Mouse (Mus musculus): Measurements from ENCODE around the gene Eif4g1. TPM values are rescaled to one million over a fixed set of nuclear protein-coding genes. Genes with fewer than 3 reads are reported as not detected.

Gene Eif4g1
- total and polyA plus RNA-seq, 2 experiments from 2014 or later = 74.6 to 296 TPM

GRCm38 (mm10) chr16:20672965-20673705 is 5.0 kb downstream of the Eif4g1 start:
- H3K9ac ChIP-seq (replicated peaks; ENCODE audit: low read depth, low read length) = peak overlapping the region; percentile 98
- peak overlapping the region; percentile 79 for H3K4me2 ChIP-seq (ENCODE audit: low read depth, low read length)
- TF ChIP-seq EP300 (IDR thresholded peaks at IDR 0.05; ENCODE audit: low read depth) = no peak
- TF ChIP-seq CTCF (IDR thresholded peaks at IDR 0.05; ENCODE audit: low read depth) = no peak
- ATAC-seq (ENCODE audit: insufficient read depth, low read depth) (peak; percentile 77), DNase-seq (ENCODE audit: low spot score) (peak; percentile 49)
- H3K36me3 ChIP-seq (replicated peaks; ENCODE audit: control insufficient read depth, insufficient read depth, low read length) = peaks cover 36% of the 10 kb centered on the region
- peak overlapping the region; percentile 98 for H3K4me3 ChIP-seq (ENCODE audit: low read depth, low read length)
- peaks cover 25% of the 10 kb centered on the region for H3K4me1 ChIP-seq (ENCODE audit: control insufficient read depth, insufficient read depth)
- peak overlapping the region; percentile 97 for H3K27ac ChIP-seq (ENCODE audit: low read depth)
- under 1% methylated on average over 34 of the region's 78 CpGs for WGBS
- no peaks in the 10 kb centered on the region for H3K27me3 ChIP-seq (ENCODE audit: control insufficient read depth, insufficient read depth, low read length)
- H3K9me3 ChIP-seq (replicated peaks; ENCODE audit: control insufficient read depth, low read length) = no peaks in the 10 kb centered on the region

DNA sequence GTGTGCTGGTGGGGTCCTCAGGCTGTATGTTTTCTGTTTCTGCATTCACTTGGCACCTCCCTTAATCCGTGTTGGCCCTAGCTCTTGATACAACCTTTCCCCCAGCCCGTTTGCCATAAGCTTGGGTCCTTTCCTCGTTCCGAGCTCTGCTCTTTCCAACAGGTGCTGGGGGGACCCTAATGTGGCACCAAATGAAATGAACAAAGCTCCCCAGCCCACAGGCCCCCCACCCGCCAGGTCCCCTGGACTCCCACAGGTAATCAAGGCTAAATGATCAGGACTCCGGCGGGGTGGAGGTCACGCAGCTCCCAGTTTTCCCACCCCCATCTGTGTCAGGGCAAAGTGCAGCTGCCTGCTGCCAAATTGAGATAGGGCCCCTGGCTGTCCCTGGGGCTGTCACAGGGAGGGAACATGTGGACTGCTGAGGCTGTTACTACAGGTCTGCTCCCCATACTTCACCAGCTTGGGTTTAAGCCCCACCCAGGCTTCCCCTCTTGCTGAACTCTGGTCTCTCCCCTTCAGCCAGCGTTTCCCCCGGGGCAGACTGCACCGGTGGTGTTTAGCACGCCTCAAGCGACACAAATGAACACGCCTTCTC is 5.7 kb downstream of the Eif4g1 start:
- H3K36me3 ChIP-seq (replicated peaks; ENCODE audit: control insufficient read depth, insufficient read depth, low read length) = peaks cover 42% of the 10 kb centered on the region
- ATAC-seq (ENCODE audit: insufficient read depth, low read depth) = no peak
- no peaks in the 10 kb centered on the region for H3K27me3 ChIP-seq (ENCODE audit: control insufficient read depth, insufficient read depth, low read length)
- H3K9ac ChIP-seq (replicated peaks; ENCODE audit: low read depth, low read length) = peak overlapping the region; percentile 98
- H3K27ac ChIP-seq (ENCODE audit: low read depth) = peak overlapping the region; percentile 97
- 3% methylated on average over 14 of the region's 14 CpGs for WGBS
- peaks cover 26% of the 10 kb centered on the region for H3K4me1 ChIP-seq (ENCODE audit: control insufficient read depth, insufficient read depth)
- TF ChIP-seq CTCF (IDR thresholded peaks at IDR 0.05; ENCODE audit: low read depth) = no peak
- TF ChIP-seq EP300 (IDR thresholded peaks at IDR 0.05; ENCODE audit: low read depth) = no peak
- peak overlapping the region; percentile 79 for H3K4me2 ChIP-seq (ENCODE audit: low read depth, low read length)
- no peaks in the 10 kb centered on the region for H3K9me3 ChIP-seq (replicated peaks; ENCODE audit: control insufficient read depth, low read length)
- peak; percentile 33 for DNase-seq (ENCODE audit: low spot score)
- peak overlapping the region; percentile 98 for H3K4me3 ChIP-seq (ENCODE audit: low read depth, low read length)

DNA sequence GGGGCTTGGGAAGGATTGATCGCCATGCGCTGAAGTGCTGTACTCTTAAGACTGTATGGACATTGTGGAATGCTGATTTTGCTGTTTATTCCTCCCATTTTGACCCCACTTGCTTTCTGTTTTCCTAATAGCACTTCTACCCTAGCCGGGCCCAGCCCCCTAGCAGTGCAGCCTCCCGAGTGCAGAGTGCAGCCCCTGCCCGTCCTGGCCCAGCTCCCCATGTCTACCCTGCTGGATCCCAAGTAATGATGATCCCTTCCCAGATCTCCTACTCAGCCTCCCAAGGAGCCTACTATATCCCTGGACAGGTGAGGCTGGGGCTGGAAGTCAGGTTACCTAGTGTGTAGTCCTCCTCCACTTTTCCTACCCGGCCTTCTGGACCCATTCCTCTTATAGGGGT is 7.1 kb downstream of the Eif4g1 start:
- 87% methylated on average over 6 of the region's 6 CpGs for WGBS
- Histone ChIP-seq H3K27ac (ENCODE audit: low read depth) (no peak overlapping the region), H3K9me3 (replicated peaks; ENCODE audit: control insufficient read depth, low read length) (no peaks in the 10 kb centered on the region), H3K36me3 (replicated peaks; ENCODE audit: control insufficient read depth, insufficient read depth, low read length) (peaks cover 57% of the 10 kb centered on the region), H3K4me2 (ENCODE audit: low read depth, low read length) (no peak overlapping the region), H3K4me3 (ENCODE audit: low read depth, low read length) (no peak overlapping the region), H3K4me1 (ENCODE audit: control insufficient read depth, insufficient read depth) (peaks cover 26% of the 10 kb centered on the region), H3K27me3 (ENCODE audit: control insufficient read depth, insufficient read depth, low read length) (no peaks in the 10 kb centered on the region), H3K9ac (replicated peaks; ENCODE audit: low read depth, low read length) (no peak overlapping the region)
- no peak for ATAC-seq (ENCODE audit: insufficient read depth, low read depth)
- no peak for DNase-seq (ENCODE audit: low spot score)
- TF ChIP-seq CTCF (IDR thresholded peaks at IDR 0.05; ENCODE audit: low read depth) (no peak), EP300 (IDR thresholded peaks at IDR 0.05; ENCODE audit: low read depth) (no peak)

GRCm38 (mm10) chr16:20676702-20677101 is 8.6 kb downstream of the Eif4g1 start:
- H3K27ac ChIP-seq (ENCODE audit: low read depth) = no peak overlapping the region
- no peak for ATAC-seq (ENCODE audit: insufficient read depth, low read depth)
- H3K4me1 ChIP-seq (ENCODE audit: control insufficient read depth, insufficient read depth) = peaks cover 26% of the 10 kb centered on the region
- H3K27me3 ChIP-seq (ENCODE audit: control insufficient read depth, insufficient read depth, low read length) = no peaks in the 10 kb centered on the region
- no peak overlapping the region for H3K4me2 ChIP-seq (ENCODE audit: low read depth, low read length)
- peaks cover 71% of the 10 kb centered on the region for H3K36me3 ChIP-seq (replicated peaks; ENCODE audit: control insufficient read depth, insufficient read depth, low read length)
- no peaks in the 10 kb centered on the region for H3K9me3 ChIP-seq (replicated peaks; ENCODE audit: control insufficient read depth, low read length)
- no peak overlapping the region for H3K4me3 ChIP-seq (ENCODE audit: low read depth, low read length)
- TF ChIP-seq CTCF (IDR thresholded peaks at IDR 0.05; ENCODE audit: low read depth) (no peak), EP300 (IDR thresholded peaks at IDR 0.05; ENCODE audit: low read depth) (no peak)
- DNase-seq (ENCODE audit: low spot score) = no peak
- H3K9ac ChIP-seq (replicated peaks; ENCODE audit: low read depth, low read length) = no peak overlapping the region
- WGBS = 85% methylated on average over 4 of the region's 4 CpGs

DNA sequence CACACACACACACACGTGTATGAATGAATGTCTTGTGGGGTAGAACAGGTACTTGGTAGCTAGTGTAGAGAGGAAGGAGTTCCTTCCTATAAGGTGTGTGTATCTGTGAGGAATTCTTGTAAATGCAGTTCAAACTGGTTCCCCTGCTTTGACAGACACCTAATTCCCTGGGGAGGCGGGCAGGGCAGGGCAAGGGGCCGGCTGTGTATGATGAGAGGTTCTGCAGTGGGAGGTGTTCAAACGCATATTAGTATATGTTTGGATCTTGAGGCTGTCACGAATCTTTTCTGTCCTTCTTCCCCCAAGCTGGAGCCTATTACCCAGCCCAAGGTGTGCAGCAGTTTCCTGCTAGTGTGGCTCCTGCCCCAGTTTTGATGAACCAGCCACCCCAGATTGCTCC is 9.3 kb downstream of the Eif4g1 start:
- Histone ChIP-seq H3K9ac (replicated peaks; ENCODE audit: low read depth, low read length) (no peak overlapping the region), H3K4me2 (ENCODE audit: low read depth, low read length) (no peak overlapping the region), H3K4me3 (ENCODE audit: low read depth, low read length) (no peak overlapping the region), H3K9me3 (replicated peaks; ENCODE audit: control insufficient read depth, low read length) (no peaks in the 10 kb centered on the region), H3K4me1 (ENCODE audit: control insufficient read depth, insufficient read depth) (peaks cover 26% of the 10 kb centered on the region), H3K36me3 (replicated peaks; ENCODE audit: control insufficient read depth, insufficient read depth, low read length) (peaks cover 78% of the 10 kb centered on the region), H3K27me3 (ENCODE audit: control insufficient read depth, insufficient read depth, low read length) (no peaks in the 10 kb centered on the region), H3K27ac (ENCODE audit: low read depth) (peak overlapping the region; percentile 35; the same call in 1 of the 2 replicates)
- 85% methylated on average over 5 of the region's 5 CpGs for WGBS
- TF ChIP-seq EP300 (IDR thresholded peaks at IDR 0.05; ENCODE audit: low read depth) = no peak
- TF ChIP-seq CTCF (IDR thresholded peaks at IDR 0.05; ENCODE audit: low read depth) = no peak
- DNase-seq (ENCODE audit: low spot score) = no peak
- ATAC-seq (ENCODE audit: insufficient read depth, low read depth) = no peak

Measured in heart, postnatal 0 days (tissue).